Mouse (Mus musculus) stomach, embryonic 16.5 days (tissue): Measurements from ENCODE around the gene Ccdc87. TPM values are rescaled to one million over a fixed set of nuclear protein-coding genes. Genes with fewer than 3 reads are reported as not detected.
A peak's percentile ranks its signal among the peaks of the same experiment; 100 is the strongest.

Experiments used
- ATAC-seq: fragments of 200-750 bp; cut with Nextera tagmentation; 2 replicates; pipeline ENCODE4 v1.8.0; 2017; ENCODE audit warnings: moderate number of reproducible peaks, moderate TSS enrichment; ENCODE audit not compliant: insufficient read depth, low FRiP score
- H3K27ac ChIP-seq: fragments of 300-500 bp; sonication (generic); 2 replicates; pipeline ENCODE4 v1.5.1; 2014; ENCODE audit warnings: low read length
- H3K27me3 ChIP-seq: fragments of 300-500 bp; sonication (generic); 2 replicates; pipeline ENCODE4 v1.6.1; 2014; ENCODE audit warnings: low read length, control low read depth, mixed read lengths; ENCODE audit not compliant: control insufficient read depth, insufficient read depth
- H3K36me3 ChIP-seq: fragments of 300-500 bp; sonication (generic); 2 replicates; pipeline ENCODE4 v1.6.1; 2014; ENCODE audit warnings: low read length; ENCODE audit not compliant: control insufficient read depth, insufficient read depth
- H3K4me1 ChIP-seq: fragments of 300-500 bp; sonication (generic); 2 replicates; pipeline ENCODE4 v1.6.1; 2014; ENCODE audit warnings: low read length, control low read depth, mixed read lengths; ENCODE audit not compliant: control insufficient read depth, insufficient read depth
- H3K4me2 ChIP-seq: fragments of 300-500 bp; sonication (generic); 2 replicates; pipeline ENCODE4 v1.6.1; 2014; ENCODE audit warnings: low read depth, low read length, mixed read lengths
- H3K4me3 ChIP-seq: fragments of 300-500 bp; sonication (generic); replicated peaks from 2 replicates; pipeline ENCODE4 v1.5.1; 2014; ENCODE audit warnings: mild to moderate bottlenecking, low read length
- H3K9ac ChIP-seq: fragments of 300-500 bp; sonication (generic); 2 replicates; pipeline ENCODE4 v1.6.1; 2014; ENCODE audit warnings: low read length
- H3K9me3 ChIP-seq: fragments of 300-500 bp; sonication (generic); replicated peaks from 2 replicates; pipeline ENCODE4 v1.6.1; 2016; ENCODE audit warnings: low read length, control low read depth; ENCODE audit not compliant: control insufficient read depth
- WGBS: fragments of 180-500 bp; shearing (Covaris S2); extraction: QIAGEN DNeasy Blood & Tissue Kit; methylation state at CpG from one replicate; pipeline ENCODE4 v1.1.7; 2014; 5-methylcytosine and 5-hydroxymethylcytosine counted together
- polyA plus RNA-seq: library from polyadenylated mRNA; unstranded; fragments of >200 nt; fragmentation: Nextera tagmentation; extraction: Ambion mirVana; gene quantifications from 2 replicates; pipeline ENCODE4 v1.2.1, GENCODE M21; 2015

Gene Ccdc87
- polyA plus RNA-seq, 1 experiment from 2014 or later: not detected

- H3K27me3 ChIP-seq: no peaks in the 10 kb centered on the region
- no peak for ATAC-seq
Observed at GRCm38 (mm10) chr19:4829156-4829555, 10.0 kb upstream of the Ccdc87 start.

GRCm38 (mm10) chr19:4833977-4834376 is 5.2 kb upstream of the Ccdc87 start:
- no peak overlapping the region for H3K27ac ChIP-seq
- H3K36me3 ChIP-seq: no peaks in the 10 kb centered on the region
- WGBS: 85% methylated on average over 8 of the region's 8 CpGs
- ATAC-seq: no peak
- H3K9me3 ChIP-seq: no peaks in the 10 kb centered on the region
- no peak overlapping the region for H3K9ac ChIP-seq
- H3K4me2 ChIP-seq: no peak overlapping the region
- H3K4me3 ChIP-seq: no peak overlapping the region
- peaks cover 9% of the 10 kb centered on the region for H3K4me1 ChIP-seq
- H3K27me3 ChIP-seq: no peaks in the 10 kb centered on the region

More at GRCm38 (mm10) chr19:4829156-4829555, 10.0 kb upstream of the Ccdc87 start:
- 59% methylated on average over 7 of the region's 7 CpGs for WGBS
- Histone ChIP-seq H3K27ac (peak overlapping the region; percentile 19; the same call in 1 of the 2 replicates), H3K4me3 (no peak overlapping the region), H3K4me2 (no peak overlapping the region), H3K36me3 (peaks cover 4% of the 10 kb centered on the region), H3K9me3 (no peaks in the 10 kb centered on the region), H3K9ac (no peak overlapping the region), H3K4me1 (0 out of 2 replicates have a peak, but pooled peaks cover 3% of the 10 kb centered on the region)

GRCm38 (mm10) chr19:4836096-4836495 is 3.1 kb upstream of the Ccdc87 start:
- Histone ChIP-seq H3K36me3 (no peaks in the 10 kb centered on the region), H3K27me3 (peaks cover 12% of the 10 kb centered on the region), H3K27ac (no peak overlapping the region), H3K9me3 (no peaks in the 10 kb centered on the region), H3K4me1 (peaks cover 12% of the 10 kb centered on the region), H3K4me3 (no peak overlapping the region), H3K9ac (no peak overlapping the region), H3K4me2 (no peak overlapping the region)
- ATAC-seq: no peak
- 66% methylated on average over 2 of the region's 2 CpGs for WGBS

GRCm38 (mm10) chr19:4837049-4837448 is 2.1 kb upstream of the Ccdc87 start:
- Histone ChIP-seq H3K36me3 (no peaks in the 10 kb centered on the region), H3K9me3 (no peaks in the 10 kb centered on the region), H3K4me1 (peaks cover 12% of the 10 kb centered on the region), H3K9ac (no peak overlapping the region), H3K27ac (no peak overlapping the region), H3K4me3 (no peak overlapping the region), H3K4me2 (no peak overlapping the region), H3K27me3 (peaks cover 17% of the 10 kb centered on the region)
- WGBS: 91% methylated on average over 6 of the region's 6 CpGs
- no peak for ATAC-seq

- peak overlapping the region; percentile 61; the same call in 1 of the 2 replicates for H3K27ac ChIP-seq
Observed at GRCm38 (mm10) chr19:4838526-4839140, 533 bp upstream of the Ccdc87 start.

GRCm38 (mm10) chr19:4840848-4841247 is 1.7 kb downstream of the Ccdc87 start:
- Histone ChIP-seq H3K36me3 (no peaks in the 10 kb centered on the region), H3K4me2 (no peak overlapping the region), H3K4me3 (no peak overlapping the region), H3K9ac (no peak overlapping the region), H3K27me3 (peaks cover 17% of the 10 kb centered on the region), H3K4me1 (peaks cover 12% of the 10 kb centered on the region), H3K27ac (no peak overlapping the region), H3K9me3 (no peaks in the 10 kb centered on the region)
- 81% methylated on average over 9 of the region's 9 CpGs for WGBS
- ATAC-seq: no peak

More at GRCm38 (mm10) chr19:4838526-4839140, 533 bp upstream of the Ccdc87 start:
- peaks cover 12% of the 10 kb centered on the region for H3K4me1 ChIP-seq
- H3K9ac ChIP-seq: peak overlapping the region; percentile 86
- no peaks in the 10 kb centered on the region for H3K36me3 ChIP-seq
- peak overlapping the region; percentile 69 for H3K4me3 ChIP-seq
- H3K27me3 ChIP-seq: peaks cover 17% of the 10 kb centered on the region
- 26% methylated on average over 10 of the region's 10 CpGs for WGBS
- H3K9me3 ChIP-seq: no peaks in the 10 kb centered on the region
- ATAC-seq: 0 out of 2 replicates have a peak, but pooled peaks have one; percentile 4
- H3K4me2 ChIP-seq: peak overlapping the region; percentile 95

- H3K27ac ChIP-seq: no peak overlapping the region
- H3K4me2 ChIP-seq: no peak overlapping the region
- WGBS: 60% methylated on average over 2 of the region's 2 CpGs
- H3K9me3 ChIP-seq: no peaks in the 10 kb centered on the region
- no peak for ATAC-seq
- H3K4me3 ChIP-seq: no peak overlapping the region
- no peaks in the 10 kb centered on the region for H3K36me3 ChIP-seq
- peaks cover 12% of the 10 kb centered on the region for H3K4me1 ChIP-seq
- H3K9ac ChIP-seq: no peak overlapping the region
- peaks cover 17% of the 10 kb centered on the region for H3K27me3 ChIP-seq
Observed at GRCm38 (mm10) chr19:4842611-4843010, 3.4 kb downstream of the Ccdc87 start.

GRCm38 (mm10) chr19:4845846-4846245 is 6.7 kb downstream of the Ccdc87 start:
- Histone ChIP-seq H3K36me3 (no peaks in the 10 kb centered on the region), H3K27me3 (peaks cover 7% of the 10 kb centered on the region), H3K27ac (no peak overlapping the region), H3K9ac (no peak overlapping the region), H3K4me1 (no peaks in the 10 kb centered on the region), H3K9me3 (no peaks in the 10 kb centered on the region), H3K4me3 (no peak overlapping the region), H3K4me2 (no peak overlapping the region)
- no peak for ATAC-seq
- WGBS: 56% methylated on average over 2 of the region's 2 CpGs

GRCm38 (mm10) chr19:4847490-4847889 is 8.3 kb downstream of the Ccdc87 start:
- no peak for ATAC-seq
- Histone ChIP-seq H3K4me3 (no peak overlapping the region), H3K27ac (no peak overlapping the region), H3K27me3 (no peaks in the 10 kb centered on the region; the same call in 1 of the 2 replicates), H3K36me3 (no peaks in the 10 kb centered on the region), H3K9me3 (no peaks in the 10 kb centered on the region), H3K9ac (no peak overlapping the region), H3K4me2 (no peak overlapping the region), H3K4me1 (no peaks in the 10 kb centered on the region)
- 23% methylated on average over 7 of the region's 7 CpGs for WGBS
